Mouse (Mus musculus): ENCODE measurements around the gene Bsph1. TPM values are rescaled to one million over a fixed set of nuclear protein-coding genes. Genes with fewer than 3 reads are reported as not detected.

Bsph1 gene
- not detected for total RNA-seq (2023)

GRCm38 (mm10) chr7:13450541-13450940 lies at the start of gene Bsph1:
Bsph1 (plus strand) TSS chr7:13450841.

Other genes with a start within 250 kb of the Bsph1 start
- not detected for gene Vmn1r89, start 237.8 kb upstream of the Bsph1 start, total RNA-seq (2023)
- gene Lig1, start 173.6 kb upstream of the Bsph1 start, total RNA-seq (2023), result 10 to 100 TPM; 61.7 to 73.5 TPM
- 1 to 10 TPM; 1.5 to 5.8 TPM for gene Zswim9, start 172.1 kb upstream of the Bsph1 start, total RNA-seq (2023)
- gene Pla2g4c, start 126.2 kb upstream of the Bsph1 start, total RNA-seq (2023), result 1 to 10 TPM; 1.4 to 2.5 TPM
- not detected for gene Cabp5, start 52.7 kb upstream of the Bsph1 start, total RNA-seq (2023)
- gene Bsph2, start 120.2 kb downstream of the Bsph1 start, total RNA-seq (2023), result not detected
- gene Sult2a5, start 173.1 kb downstream of the Bsph1 start, total RNA-seq (2023), result not detected